Mouse (Mus musculus): ENCODE data around the gene Slc7a4. TPM values are rescaled to one million over a fixed set of nuclear protein-coding genes. Genes with fewer than 3 reads are reported as not detected.

Gene Slc7a4
- polyA plus RNA-seq, 1 experiment from 2014 or later: 5.5 TPM

Other genes starting within 250 kb of the Slc7a4 start
- gene Snap29, start 177.2 kb downstream of the Slc7a4 start, polyA plus RNA-seq (2015; fragmentation: Nextera tagmentation; extraction: Ambion mirVana): 13.2 and 15.5 TPM in 2 replicates
- gene Pi4ka, start 176.9 kb downstream of the Slc7a4 start, polyA plus RNA-seq (2015; fragmentation: Nextera tagmentation; extraction: Ambion mirVana): 35.5 and 37.9 TPM in 2 replicates
- 83.3 and 84.3 TPM in 2 replicates for gene Crkl, start 131.2 kb downstream of the Slc7a4 start, polyA plus RNA-seq (2015; fragmentation: Nextera tagmentation; extraction: Ambion mirVana)
- gene Aifm3, start 93.6 kb downstream of the Slc7a4 start, polyA plus RNA-seq (2015; fragmentation: Nextera tagmentation; extraction: Ambion mirVana): 1.1 and 2.0 TPM in 2 replicates
- gene Lztr1, start 74.5 kb downstream of the Slc7a4 start, polyA plus RNA-seq (2015; fragmentation: Nextera tagmentation; extraction: Ambion mirVana): 98.5 and 119 TPM in 2 replicates
- gene Thap7, start 52.1 kb downstream of the Slc7a4 start, polyA plus RNA-seq (2015; fragmentation: Nextera tagmentation; extraction: Ambion mirVana): 72.5 and 75.2 TPM in 2 replicates
- gene Lrrc74b, start 22.0 kb downstream of the Slc7a4 start, polyA plus RNA-seq (2015; fragmentation: Nextera tagmentation; extraction: Ambion mirVana): not detected in 2 replicates
- 0.08 and 0.32 TPM in 2 replicates for gene P2rx6, start 21.3 kb downstream of the Slc7a4 start, polyA plus RNA-seq (2015; fragmentation: Nextera tagmentation; extraction: Ambion mirVana)
- 39.0 and 39.8 TPM in 2 replicates for gene Smpd4, start 36.1 kb upstream of the Slc7a4 start, polyA plus RNA-seq (2015; fragmentation: Nextera tagmentation; extraction: Ambion mirVana)
- 8.7 and 10.4 TPM in 2 replicates for gene Ccdc74a, start 63.3 kb upstream of the Slc7a4 start, polyA plus RNA-seq (2015; fragmentation: Nextera tagmentation; extraction: Ambion mirVana)
- 53.3 and 56.4 TPM in 2 replicates for gene Med15, start 149.7 kb upstream of the Slc7a4 start, polyA plus RNA-seq (2015; fragmentation: Nextera tagmentation; extraction: Ambion mirVana)
- gene Klhl22, start 176.4 kb upstream of the Slc7a4 start, polyA plus RNA-seq (2015; fragmentation: Nextera tagmentation; extraction: Ambion mirVana): 88.8 and 97.7 TPM in 2 replicates
- gene Scarf2, start 214.1 kb upstream of the Slc7a4 start, polyA plus RNA-seq (2015; fragmentation: Nextera tagmentation; extraction: Ambion mirVana): 30.9 and 39.0 TPM in 2 replicates
- 0.36 and 0.45 TPM in 2 replicates for gene B830017H08Rik, start 249.9 kb upstream of the Slc7a4 start, polyA plus RNA-seq (2015; fragmentation: Nextera tagmentation; extraction: Ambion mirVana)